Mouse (Mus musculus) CH12.LX (cell line): Measurements from ENCODE around the gene Dennd5b. TPM values are rescaled to one million over a fixed set of nuclear protein-coding genes. Genes with fewer than 3 reads are reported as not detected.

ENCODE experiments used
- DNase-seq: peaks from one replicate; pipeline ENCODE4 v3.0.0-alpha.2; 2013; ENCODE audit errors: extremely low read depth
- H3K27ac ChIP-seq: 2 replicates; pipeline ENCODE4 v1.5.1; 2012; ENCODE audit warnings: low read depth, mild to moderate bottlenecking, control low read depth, moderate library complexity; ENCODE audit not compliant: insufficient read depth
- H3K27me3 ChIP-seq: replicated peaks from 2 replicates; pipeline ENCODE3; 2012; ENCODE audit warnings: inconsistent platforms
- H3K36me3 ChIP-seq, 2 experiments: replicated peaks in 1 of 2; 2 replicates each; pipeline versions ENCODE3 to v1.6.1; 2012; ENCODE audit warnings: inconsistent platforms in 1 of 2, low read length in 1 of 2, mild to moderate bottlenecking in 1 of 2, mixed read lengths in 1 of 2, moderate library complexity in 1 of 2; ENCODE audit not compliant: control insufficient read depth in 1 of 2, insufficient read depth in 1 of 2
- H3K4me1 ChIP-seq, 2 experiments: 2 replicates each; pipeline ENCODE4 v1.6.1; 2012; ENCODE audit warnings: inconsistent platforms in 1 of 2, moderate library complexity in 1 of 2; ENCODE audit not compliant: insufficient read depth in 2 of 2, control insufficient read depth in 1 of 2
- H3K4me2 ChIP-seq: 2 replicates; pipeline ENCODE4 v1.6.1; 2012; ENCODE audit warnings: low read depth, mild to moderate bottlenecking, control low read depth; ENCODE audit not compliant: poor library complexity, insufficient read depth, severe bottlenecking
- H3K4me3 ChIP-seq, 3 experiments: fragments of 150-350 bp in 1 of 3; sonication (generic) in 1 of 3; replicated peaks in 1 of 3; 2 replicates each; pipeline versions ENCODE3 to v1.5.1; 2011 to 2012; ENCODE audit warnings: low read depth in 2 of 3, low read length in 2 of 3, mild to moderate bottlenecking in 2 of 3, moderate library complexity in 2 of 3, control low read depth in 1 of 3, improper control_type of control experiment in 1 of 3, inconsistent platforms in 1 of 3, mixed read lengths in 1 of 3; ENCODE audit not compliant: poor library complexity in 1 of 3
- H3K79me2 ChIP-seq: replicated peaks from 2 replicates; pipeline ENCODE4 v1.6.1; 2012; ENCODE audit warnings: mild to moderate bottlenecking, moderate library complexity; ENCODE audit not compliant: control insufficient read depth, poor library complexity, insufficient read depth, severe bottlenecking; ENCODE audit errors: extremely low read depth
- H3K9ac ChIP-seq: 2 replicates; pipeline ENCODE4 v1.6.1; 2012; ENCODE audit warnings: low read depth, mild to moderate bottlenecking, control low read depth, moderate library complexity; ENCODE audit not compliant: insufficient read depth
- H3K9me3 ChIP-seq: replicated peaks from 2 replicates; pipeline ENCODE3; 2012; ENCODE audit warnings: low read length, inconsistent platforms, mixed read lengths
- BHLHE40 ChIP-seq: IDR thresholded peaks from 2 replicates; pipeline ENCODE4 v1.6.1; 2011; ENCODE audit warnings: mild to moderate bottlenecking, low read depth, low read length, improper control_type of control experiment
- ELF1 ChIP-seq: IDR thresholded peaks from 2 replicates; pipeline ENCODE4 v1.6.1; 2014; ENCODE audit warnings: low read depth, mild to moderate bottlenecking, inconsistent platforms, low read length, improper control_type of control experiment
- EP300 ChIP-seq: IDR thresholded peaks from 2 replicates; pipeline ENCODE4 v1.6.1; 2011; ENCODE audit warnings: low read length, improper control_type of control experiment
- ETS1 ChIP-seq: conservative IDR thresholded peaks from 2 replicates; pipeline ENCODE4 v1.6.1; 2012; ENCODE audit warnings: low read depth, mild to moderate bottlenecking, inconsistent platforms, low read length, improper control_type of control experiment, moderate library complexity
- GABPA ChIP-seq: IDR thresholded peaks from 2 replicates; pipeline ENCODE4 v1.6.1; 2012; ENCODE audit warnings: low read depth, low read length, improper control_type of control experiment, inconsistent platforms; ENCODE audit not compliant: insufficient replicate concordance
- IRF4 ChIP-seq: IDR thresholded peaks from 2 replicates; pipeline ENCODE4 v1.6.1; 2014; ENCODE audit warnings: low read depth, mild to moderate bottlenecking, inconsistent platforms, low read length, improper control_type of control experiment
- JUN ChIP-seq: IDR thresholded peaks from 2 replicates; pipeline ENCODE4 v1.6.1; 2011; ENCODE audit warnings: low read depth, mild to moderate bottlenecking, low read length, improper control_type of control experiment, moderate library complexity; ENCODE audit not compliant: insufficient read depth
- KAT2A ChIP-seq: IDR thresholded peaks from 2 replicates; pipeline ENCODE4 v1.6.1; 2012; ENCODE audit warnings: low read length, improper control_type of control experiment, inconsistent platforms; ENCODE audit not compliant: insufficient replicate concordance
- MAX ChIP-seq: IDR thresholded peaks from 2 replicates; pipeline ENCODE4 v1.6.1; 2011; ENCODE audit warnings: low read length, improper control_type of control experiment
- MAZ ChIP-seq: IDR thresholded peaks from 2 replicates; pipeline ENCODE4 v1.6.1; 2012; ENCODE audit warnings: low read depth, mild to moderate bottlenecking, inconsistent platforms, low read length, improper control_type of control experiment, moderate library complexity
- MEF2A ChIP-seq: IDR thresholded peaks from 2 replicates; pipeline ENCODE4 v1.6.1; 2014; ENCODE audit warnings: low read depth, mild to moderate bottlenecking, inconsistent platforms, low read length, improper control_type of control experiment, borderline replicate concordance
- NELFE ChIP-seq: IDR thresholded peaks from 2 replicates; pipeline ENCODE4 v1.6.1; 2011; ENCODE audit warnings: low read depth, low read length, improper control_type of control experiment
- NRF1 ChIP-seq: IDR thresholded peaks from 2 replicates; pipeline ENCODE4 v1.6.1; 2014; ENCODE audit warnings: low read depth, mild to moderate bottlenecking, inconsistent platforms, low read length, improper control_type of control experiment, moderate library complexity
- PAX5 ChIP-seq: IDR thresholded peaks from 2 replicates; pipeline ENCODE4 v1.6.1; 2012; ENCODE audit warnings: low read length, inconsistent platforms, mixed read lengths
- RAD21 ChIP-seq: IDR thresholded peaks from 2 replicates; pipeline ENCODE4 v1.6.1; 2011; ENCODE audit warnings: low read depth, mild to moderate bottlenecking, low read length, improper control_type of control experiment, moderate library complexity
- RCOR1 ChIP-seq: conservative IDR thresholded peaks from 2 replicates; pipeline ENCODE4 v1.6.1; 2012; ENCODE audit warnings: low read depth, mild to moderate bottlenecking, inconsistent platforms, low read length, improper control_type of control experiment
- TBP ChIP-seq: conservative IDR thresholded peaks from 2 replicates; pipeline ENCODE4 v1.6.1; 2011; ENCODE audit warnings: low read depth, low read length, improper control_type of control experiment
- TCF12 ChIP-seq: IDR thresholded peaks from 2 replicates; pipeline ENCODE4 v1.6.1; 2014; ENCODE audit warnings: low read depth, mild to moderate bottlenecking, inconsistent platforms, low read length, improper control_type of control experiment
- UBTF ChIP-seq: IDR thresholded peaks from 2 replicates; pipeline ENCODE4 v1.6.1; 2012; ENCODE audit warnings: low read depth, mild to moderate bottlenecking, inconsistent platforms, low read length, improper control_type of control experiment, moderate library complexity
- USF1 ChIP-seq: IDR thresholded peaks from 2 replicates; pipeline ENCODE4 v1.6.1; 2014; ENCODE audit warnings: low read depth, mild to moderate bottlenecking, inconsistent platforms, low read length, improper control_type of control experiment
- USF2 ChIP-seq: conservative IDR thresholded peaks from 2 replicates; pipeline ENCODE4 v1.6.1; 2011; ENCODE audit warnings: low read depth, low read length, improper control_type of control experiment
- ZNF384 ChIP-seq: IDR thresholded peaks from 2 replicates; pipeline ENCODE4 v1.6.1; 2012; ENCODE audit warnings: low read depth, low read length, improper control_type of control experiment, inconsistent platforms
- dilution Hi-C: fragments of 300-500 bp; cut with MboI; formaldehyde crosslinking; loops from 2 replicates; pipeline ENCODE4 v1.14.3; 2020; ENCODE audit warnings: low sequenced_read_pairs; ENCODE audit not compliant: extremely low pct_unique_long_range_greater_than_20kb, extremely low pct_ligation_motif_present
- in situ Hi-C: fragments of 300-500 bp; cut with MboI; formaldehyde crosslinking; loops from 3 replicates; pipeline ENCODE4 v1.14.3; 2019; ENCODE audit warnings: low sequenced_read_pairs, low pct_ligation_motif_present, low pct_unique_long_range_greater_than_20kb, mixed read lengths
- polyA plus RNA-seq: library from polyadenylated mRNA; unstranded; fragments of >175 nt; gene quantifications from 2 replicates; pipeline ENCODE4 v1.2.1, GENCODE M21; 2012; ENCODE audit warnings: low read depth; ENCODE audit not compliant: insufficient read length
- total RNA-seq, 2 experiments: library from RNA; depleted of rRNA; stranded (reverse); fragments of 300-350 nt in 1 of 2; fragments of >200 nt in 1 of 2; gene quantifications; 2 replicates each; pipeline ENCODE4 v1.2.3; 2012 to 2014

The Dennd5b gene
- total and polyA plus RNA-seq, 3 experiments = 1.6 to 3.1 (median 2.2) TPM

DNA sequence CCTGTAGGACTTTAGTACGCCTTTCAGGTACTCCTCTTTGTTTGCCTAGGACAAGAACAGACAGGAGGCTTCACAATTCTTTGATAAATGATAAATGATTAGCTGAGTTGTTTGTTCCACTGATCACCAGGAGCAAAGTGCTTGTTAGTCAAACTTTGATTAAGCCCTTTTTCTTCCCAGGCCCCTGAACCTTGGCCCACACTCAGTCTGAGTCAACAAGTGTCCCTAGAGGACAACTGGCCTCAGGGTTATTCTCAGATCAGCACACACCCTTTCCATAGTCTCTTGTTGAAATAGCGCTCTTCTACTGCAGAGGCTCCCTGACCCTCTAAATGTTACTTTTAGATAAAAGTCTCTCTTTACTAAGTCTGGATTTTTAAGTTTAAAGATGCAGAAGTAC, 17.5 kb upstream of the Dennd5b start:
- in situ Hi-C loops (loop anchor here (5.0 to 25.0 kb wide), 3 partner anchors 54 to 182 kb away; partner anchors contain the start of gene Sinhcaf), dilution Hi-C loops (no loop called here)
- TF ChIP-seq KAT2A (no peak), MAX (no peak), MEF2A (peak; percentile 52; the same call in 1 of the 2 replicates), USF1 (no peak), ETS1 (no peak), EP300 (no peak; the same call in 1 of the 2 replicates), IRF4 (peak; percentile 75)
- H3K27ac ChIP-seq = no peak overlapping the region
- no peaks in the 10 kb centered on the region for H3K9me3 ChIP-seq
- no peaks in the 10 kb centered on the region for H3K79me2 ChIP-seq
- no peaks in the 10 kb centered on the region for H3K36me3 ChIP-seq
- H3K9ac ChIP-seq = no peak overlapping the region
- no peaks in the 10 kb centered on the region for H3K27me3 ChIP-seq
- H3K4me3 ChIP-seq = no peak overlapping the region
- H3K4me2 ChIP-seq = 0 out of 2 replicates have a peak overlapping the region, but pooled peaks have one; percentile 29
- peaks cover 5 to 11% of the 10 kb centered on the region in 2 experiments; a peak in 3 of 4 replicates for H3K4me1 ChIP-seq
- no peak for DNase-seq

DNA sequence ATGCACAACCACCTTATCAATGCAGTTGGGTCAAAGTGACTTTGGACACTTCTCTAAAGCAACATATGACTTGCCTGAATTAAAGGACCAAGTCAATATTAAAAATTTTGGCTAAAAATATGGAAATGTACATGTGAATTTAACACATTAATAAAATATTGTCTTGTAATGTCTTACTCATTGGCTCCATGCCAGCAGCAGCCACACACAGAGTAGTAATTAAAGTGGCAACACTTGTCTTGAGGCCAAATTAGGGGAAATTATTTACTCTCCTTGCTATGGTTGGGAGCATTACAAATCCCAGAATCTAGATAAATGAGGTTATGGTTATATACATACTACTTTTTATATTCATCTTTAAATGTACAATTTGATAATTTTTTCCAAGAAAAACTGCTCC, 15.5 kb upstream of the Dennd5b start:
- Histone ChIP-seq H3K9ac (no peak overlapping the region), H3K36me3 (no peaks in the 10 kb centered on the region), H3K9me3 (no peaks in the 10 kb centered on the region), H3K27ac (no peak overlapping the region), H3K27me3 (no peaks in the 10 kb centered on the region), H3K79me2 (no peaks in the 10 kb centered on the region), H3K4me2 (no peak overlapping the region), H3K4me1 (peaks cover 5 to 11% of the 10 kb centered on the region in 2 experiments; a peak in 3 of 4 replicates), H3K4me3 (no peak overlapping the region)
- no peak for DNase-seq
- TF ChIP-seq UBTF (no peak), NRF1 (no peak), KAT2A (no peak), ELF1 (no peak), USF2 (no peak), JUN (no peak), ETS1 (no peak), GABPA (no peak), RAD21 (no peak), PAX5 (no peak), ZNF384 (no peak), TBP (no peak), MAZ (no peak), RCOR1 (no peak), NELFE (no peak), BHLHE40 (no peak), EP300 (no peak), TCF12 (no peak)
- in situ Hi-C loops = loop anchor here (5.0 to 25.0 kb wide), 3 partner anchors 52 to 180 kb away; partner anchors contain the start of gene Sinhcaf
- dilution Hi-C loops = no loop called here
